Mouse (Mus musculus) kidney, adult 18-20 months (tissue): ENCODE measurements around the gene Map2k7.

ENCODE experiments used
- DNase-seq: peaks from one replicate; pipeline ENCODE4 v3.0.0; 2021

Map2k7 gene

GRCm38 (mm10) chr8:4259125-4259804 lies 20.7 kb downstream of the Map2k7 start, which contains the start of gene Ctxn1:
Gene Ctxn1 (minus strand): TSS chr8:4259274.
- peak; percentile 96 for DNase-seq

- no peak for DNase-seq
Observed at GRCm38 (mm10) chr8:4259805-4260170, 21.2 kb downstream of the Map2k7 start.

GRCm38 (mm10) chr8:4263105-4263791 lies 24.7 kb downstream of the Map2k7 start:
- no peak for DNase-seq

GRCm38 (mm10) chr8:4265160-4265914 lies 26.8 kb downstream of the Map2k7 start:
- DNase-seq, result no peak

GRCm38 (mm10) chr8:4267627-4268026 lies 29.1 kb downstream of the Map2k7 start:
- DNase-seq, result peak; percentile 38

GRCm38 (mm10) chr8:4269609-4270008 lies 31.1 kb downstream of the Map2k7 start:
- DNase-seq, result no peak

- DNase-seq, result peak; percentile 95
Observed at GRCm38 (mm10) chr8:4275275-4276110, 37.0 kb downstream of the Map2k7 start, which contains the start of gene Timm44. Gene Timm44 (minus strand): TSS chr8:4275913.

GRCm38 (mm10) chr8:4276111-4276465 lies 37.5 kb downstream of the Map2k7 start:
- no peak for DNase-seq

GRCm38 (mm10) chr8:4292738-4293137 lies 54.2 kb downstream of the Map2k7 start:
- DNase-seq, result no peak
